Mouse (Mus musculus): Measurements from ENCODE around the gene Gng7. TPM values are rescaled to one million over a fixed set of nuclear protein-coding genes. Genes with fewer than 3 reads are reported as not detected.

Gene Gng7
- total and polyA plus RNA-seq, 3 experiments = 0.24 to 0.47 TPM; not detected in 1

DNA sequence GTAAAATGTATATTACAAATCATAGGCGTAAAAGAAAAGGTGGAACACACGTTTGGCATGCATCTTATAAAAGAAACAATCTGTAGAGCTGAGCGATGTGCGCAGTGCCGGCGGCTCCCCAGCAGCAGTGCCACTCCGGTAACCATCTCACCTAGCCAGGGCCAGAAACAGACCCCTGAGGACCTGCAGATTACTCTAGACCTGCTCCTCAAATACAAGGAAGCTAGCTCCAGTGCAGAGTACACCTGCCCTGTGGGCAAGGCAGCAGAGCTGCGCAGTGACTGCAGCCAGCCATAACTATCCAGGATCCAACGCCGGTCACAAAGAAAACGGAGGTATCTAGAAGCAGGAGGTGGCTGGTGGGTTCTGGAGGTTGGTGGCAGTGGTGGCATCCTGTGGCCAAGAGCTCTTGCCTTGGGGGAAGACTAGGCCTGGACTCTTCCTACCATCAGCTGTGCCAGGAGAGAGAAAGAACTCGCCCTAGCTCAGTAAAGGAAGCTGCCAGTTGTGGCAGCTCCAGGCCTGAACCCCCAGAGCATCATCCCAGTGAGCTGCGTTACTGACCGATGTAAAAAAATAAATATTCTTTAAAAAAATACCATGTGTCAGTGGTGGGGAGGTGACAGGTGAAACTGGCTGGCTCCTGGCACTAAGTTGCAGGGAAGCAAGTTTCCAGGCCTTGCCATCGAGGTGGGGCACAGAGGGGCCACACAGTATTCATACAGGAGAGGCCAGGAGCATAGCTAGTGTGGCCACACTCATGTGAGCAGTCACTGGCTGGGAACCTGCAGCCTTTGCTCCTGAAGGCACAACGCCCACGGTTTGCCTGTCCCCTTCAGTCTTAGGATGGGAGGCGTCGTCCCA is 113.1 kb downstream of the Gng7 start:
- Histone ChIP-seq H3K4me1 (ENCODE audit: control insufficient read depth in 1 of 2, insufficient read depth in 2 of 2) (peaks cover 8 to 21% of the 10 kb centered on the region in 2 experiments; a peak in 3 of 4 replicates), H3K4me3 (replicated peaks in 1 of 3; ENCODE audit: low read depth in 2 of 3, low read length in 2 of 3, poor library complexity in 1 of 3) (no peak overlapping the region), H3K36me3 (replicated peaks in 1 of 2; ENCODE audit: control insufficient read depth in 1 of 2, insufficient read depth in 1 of 2, low read length in 1 of 2) (peaks cover 46 to 85% of the 10 kb centered on the region in 2 experiments), H3K4me2 (ENCODE audit: insufficient read depth, low read depth, poor library complexity, severe bottlenecking) (no peak overlapping the region), H3K9ac (ENCODE audit: insufficient read depth, low read depth) (peak overlapping the region; percentile 23), H3K27ac (ENCODE audit: insufficient read depth, low read depth) (no peak overlapping the region), H3K9me3 (replicated peaks; ENCODE audit: low read length) (no peaks in the 10 kb centered on the region), H3K27me3 (replicated peaks) (no peaks in the 10 kb centered on the region), H3K79me2 (replicated peaks; ENCODE audit: control insufficient read depth, extremely low read depth, insufficient read depth, poor library complexity, severe bottlenecking) (peaks cover 10% of the 10 kb centered on the region; the same call in 1 of the 2 replicates)
- in situ Hi-C loops (cut with MboI; ENCODE audit: low pct_ligation_motif_present, low pct_unique_long_range_greater_than_20kb, low sequenced_read_pairs) = no loop called here
- DNase-seq (ENCODE audit: extremely low read depth) = no peak
- TF ChIP-seq MAX (IDR thresholded peaks at IDR 0.05; ENCODE audit: low read length) (no peak), ZC3H11A (IDR thresholded peaks at IDR 0.05; ENCODE audit: low read depth, low read length) (no peak), USF1 (IDR thresholded peaks at IDR 0.05; ENCODE audit: low read depth, low read length) (no peak), CHD1 (IDR thresholded peaks at IDR 0.05; ENCODE audit: low read depth, low read length) (no peak), RAD21 (IDR thresholded peaks at IDR 0.05; ENCODE audit: low read depth, low read length) (no peak), MAZ (IDR thresholded peaks at IDR 0.05; ENCODE audit: low read depth, low read length) (no peak), JUN (IDR thresholded peaks at IDR 0.05; ENCODE audit: insufficient read depth, low read depth, low read length) (no peak), MYC (IDR thresholded peaks at IDR 0.05; ENCODE audit: low read depth, low read length) (no peak), JUND (conservative IDR thresholded peaks at IDR 0.05; ENCODE audit: low read depth, low read length) (no peak), POLR2A (IDR thresholded peaks at IDR 0.05; ENCODE audit: low read depth, low read length) (no peak), CHD2 (IDR thresholded peaks at IDR 0.05; ENCODE audit: low read length) (no peak), TCF12 (IDR thresholded peaks at IDR 0.05; ENCODE audit: low read depth, low read length) (no peak), USF2 (conservative IDR thresholded peaks at IDR 0.05; ENCODE audit: low read depth, low read length) (no peak), ZKSCAN1 (IDR thresholded peaks at IDR 0.05; ENCODE audit: borderline replicate concordance, low read depth, low read length) (no peak), EP300 (IDR thresholded peaks at IDR 0.05; ENCODE audit: low read length) (no peak), HCFC1 (IDR thresholded peaks at IDR 0.05; ENCODE audit: low read depth, low read length) (no peak), RCOR1 (conservative IDR thresholded peaks at IDR 0.05; ENCODE audit: low read depth, low read length) (no peak), ETS1 (conservative IDR thresholded peaks at IDR 0.05; ENCODE audit: low read depth, low read length) (no peak), MXI1 (IDR thresholded peaks at IDR 0.05; ENCODE audit: low read depth, low read length) (no peak)
- dilution Hi-C loops (cut with MboI; ENCODE audit: extremely low pct_ligation_motif_present, extremely low pct_unique_long_range_greater_than_20kb, low sequenced_read_pairs) = no loop called here

Measured in CH12.LX (cell line).